Mouse (Mus musculus): ENCODE data around the gene Rhbdf2. TPM values are rescaled to one million over a fixed set of nuclear protein-coding genes. Genes with fewer than 3 reads are reported as not detected.
"Not testable (repeated sequence)": the region's sequence is repeated elsewhere in the genome, so short reads cannot be mapped to it uniquely, and the experiment has no call there.

Rhbdf2 gene
- polyA plus RNA-seq, 1 experiment from 2014 or later = 7.2 TPM

GRCm38 (mm10) chr11:116669787-116670365 lies 43.1 kb upstream of the Rhbdf2 start:
- no peak overlapping the region for H3K4me3 ChIP-seq (replicated peaks)
- no peak overlapping the region for H3K4me2 ChIP-seq
- H3K27ac ChIP-seq (replicated peaks) = no peak overlapping the region
- H3K9ac ChIP-seq = no peak overlapping the region
- peaks cover 15% of the 10 kb centered on the region; the same call in 1 of the 2 replicates for H3K27me3 ChIP-seq
- no peaks in the 10 kb centered on the region for H3K9me3 ChIP-seq (replicated peaks)
- 33% methylated on average over 13 of the region's 13 CpGs for WGBS (ENCODE audit: insufficient replicate concordance)
- H3K4me1 ChIP-seq (replicated peaks) = peaks cover 61% of the 10 kb centered on the region
- ATAC-seq (ENCODE audit: insufficient read depth) = 0 out of 2 replicates have a peak, but pooled peaks have one; percentile 15
- peaks cover 22% of the 10 kb centered on the region for H3K36me3 ChIP-seq (replicated peaks)

- Histone ChIP-seq H3K36me3 (replicated peaks) (peaks cover 16% of the 10 kb centered on the region), H3K27me3 (peaks cover 15% of the 10 kb centered on the region; the same call in 1 of the 2 replicates), H3K4me1 (replicated peaks) (peaks cover 55% of the 10 kb centered on the region), H3K27ac (replicated peaks) (no peak overlapping the region), H3K9me3 (replicated peaks) (no peaks in the 10 kb centered on the region), H3K4me3 (replicated peaks) (no peak overlapping the region), H3K9ac (no peak overlapping the region), H3K4me2 (no peak overlapping the region)
- 64% methylated on average over 5 of the region's 5 CpGs for WGBS (ENCODE audit: insufficient replicate concordance)
- no peak for ATAC-seq (ENCODE audit: insufficient read depth)
These were observed 42.5 kb upstream of the Rhbdf2 start for GRCm38 (mm10) chr11:116669316-116669715.

GRCm38 (mm10) chr11:116668839-116669238 lies 42.0 kb upstream of the Rhbdf2 start:
- Histone ChIP-seq H3K4me1 (replicated peaks) (peaks cover 50% of the 10 kb centered on the region), H3K27ac (replicated peaks) (no peak overlapping the region), H3K4me2 (no peak overlapping the region), H3K36me3 (replicated peaks) (peaks cover 11% of the 10 kb centered on the region), H3K9ac (no peak overlapping the region), H3K27me3 (peaks cover 18% of the 10 kb centered on the region; the same call in 1 of the 2 replicates), H3K9me3 (replicated peaks) (no peaks in the 10 kb centered on the region), H3K4me3 (replicated peaks) (no peak overlapping the region)
- no peak for ATAC-seq (ENCODE audit: insufficient read depth)
- 52% methylated on average over 7 of the region's 7 CpGs for WGBS (ENCODE audit: insufficient replicate concordance)

- Histone ChIP-seq H3K9me3 (replicated peaks) (no peaks in the 10 kb centered on the region), H3K4me1 (replicated peaks) (peaks cover 46% of the 10 kb centered on the region), H3K4me3 (replicated peaks) (no peak overlapping the region), H3K9ac (no peak overlapping the region), H3K27me3 (peaks cover 23% of the 10 kb centered on the region), H3K27ac (replicated peaks) (no peak overlapping the region), H3K36me3 (replicated peaks) (peaks cover 7% of the 10 kb centered on the region), H3K4me2 (no peak overlapping the region)
- ATAC-seq (ENCODE audit: insufficient read depth) = no peak
- WGBS (ENCODE audit: insufficient replicate concordance) = 45% methylated on average over 10 of the region's 10 CpGs
These were observed 41.6 kb upstream of the Rhbdf2 start for GRCm38 (mm10) chr11:116668381-116668825.

DNA sequence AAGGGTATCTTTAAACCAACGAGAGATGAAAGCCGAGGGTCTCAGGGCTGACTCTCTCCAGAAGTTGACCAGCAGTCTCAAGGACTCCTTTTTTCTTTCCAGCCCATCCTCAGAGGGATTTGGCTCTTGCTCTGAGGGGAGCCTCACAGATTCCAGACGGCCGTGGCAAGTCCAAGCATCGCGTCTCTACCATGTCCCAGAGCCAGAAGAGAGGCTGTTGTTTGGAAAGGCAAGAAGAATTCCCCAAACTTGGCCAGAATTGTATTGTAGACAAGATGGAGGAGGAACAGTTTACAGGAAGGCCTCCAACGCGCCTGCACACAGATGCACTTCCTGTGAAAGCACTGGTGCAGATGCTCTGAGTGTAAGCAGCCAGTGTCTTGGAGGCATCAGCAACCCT lies 41.1 kb upstream of the Rhbdf2 start:
- H3K36me3 ChIP-seq (replicated peaks) = peaks cover 2% of the 10 kb centered on the region
- no peak overlapping the region for H3K9ac ChIP-seq
- no peak overlapping the region for H3K4me3 ChIP-seq (replicated peaks)
- WGBS (ENCODE audit: insufficient replicate concordance) = 59% methylated on average over 8 of the region's 8 CpGs
- H3K9me3 ChIP-seq (replicated peaks) = no peaks in the 10 kb centered on the region
- H3K4me2 ChIP-seq = no peak overlapping the region
- H3K4me1 ChIP-seq (replicated peaks) = peaks cover 41% of the 10 kb centered on the region
- no peak overlapping the region for H3K27ac ChIP-seq (replicated peaks)
- peaks cover 28% of the 10 kb centered on the region for H3K27me3 ChIP-seq
- ATAC-seq (ENCODE audit: insufficient read depth) = no peak

GRCm38 (mm10) chr11:116667012-116667411 lies 40.2 kb upstream of the Rhbdf2 start:
- H3K9me3 ChIP-seq (replicated peaks); H3K9ac ChIP-seq; H3K36me3 ChIP-seq (replicated peaks); H3K4me3 ChIP-seq (replicated peaks); H3K4me2 ChIP-seq; ATAC-seq (ENCODE audit: insufficient read depth); H3K27ac ChIP-seq (replicated peaks): not testable (repeated sequence)
- H3K4me1 ChIP-seq (replicated peaks) = peaks cover 32% of the 10 kb centered on the region
- peaks cover 37% of the 10 kb centered on the region for H3K27me3 ChIP-seq
- WGBS (ENCODE audit: insufficient replicate concordance) = 48% methylated on average over 4 of the region's 5 CpGs

GRCm38 (mm10) chr11:116666566-116666965 lies 39.7 kb upstream of the Rhbdf2 start:
- Histone ChIP-seq H3K9me3 (replicated peaks) (no peaks in the 10 kb centered on the region), H3K4me2 (no peak overlapping the region), H3K36me3 (replicated peaks) (no peaks in the 10 kb centered on the region), H3K9ac (no peak overlapping the region), H3K27me3 (peaks cover 41% of the 10 kb centered on the region), H3K4me1 (replicated peaks) (peaks cover 32% of the 10 kb centered on the region), H3K27ac (replicated peaks) (no peak overlapping the region), H3K4me3 (replicated peaks) (no peak overlapping the region)
- 59% methylated on average over 9 of the region's 9 CpGs for WGBS (ENCODE audit: insufficient replicate concordance)
- no peak for ATAC-seq (ENCODE audit: insufficient read depth)

GRCm38 (mm10) chr11:116665289-116665688 lies 38.5 kb upstream of the Rhbdf2 start:
- Histone ChIP-seq H3K4me3 (replicated peaks) (no peak overlapping the region), H3K9ac (no peak overlapping the region), H3K36me3 (replicated peaks) (no peaks in the 10 kb centered on the region), H3K4me1 (replicated peaks) (peaks cover 27% of the 10 kb centered on the region), H3K27ac (replicated peaks) (no peak overlapping the region), H3K9me3 (replicated peaks) (no peaks in the 10 kb centered on the region), H3K4me2 (no peak overlapping the region), H3K27me3 (peaks cover 47% of the 10 kb centered on the region)
- WGBS (ENCODE audit: insufficient replicate concordance) = 67% methylated on average over 10 of the region's 10 CpGs
- ATAC-seq (ENCODE audit: insufficient read depth) = no peak

DNA sequence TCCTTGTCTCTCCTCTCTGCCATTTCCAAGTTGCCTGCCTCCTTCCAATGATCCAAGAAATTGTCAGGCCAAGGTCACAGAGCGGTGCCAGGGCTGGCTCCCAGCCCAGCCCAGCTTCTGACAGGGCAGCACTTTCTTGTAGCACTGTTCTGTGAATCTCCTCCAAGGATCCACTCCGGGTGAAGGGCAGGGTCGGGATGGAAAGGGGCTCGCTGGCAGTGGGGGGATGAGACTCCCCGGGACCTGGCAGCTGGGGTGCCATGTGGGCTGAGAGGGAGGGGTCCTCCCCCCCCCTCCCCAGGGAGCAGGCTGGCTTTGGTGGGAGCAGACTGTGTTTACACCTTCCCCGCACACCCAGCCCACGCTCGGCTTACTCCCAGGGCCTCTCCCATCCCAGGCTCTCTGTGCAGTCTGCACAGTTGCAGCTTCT lies 35.1 kb upstream of the Rhbdf2 start:
- Histone ChIP-seq H3K27me3 (peaks cover 33% of the 10 kb centered on the region), H3K4me1 (replicated peaks) (peaks cover 26% of the 10 kb centered on the region), H3K4me2 (no peak overlapping the region), H3K36me3 (replicated peaks) (no peaks in the 10 kb centered on the region), H3K9ac (no peak overlapping the region), H3K9me3 (replicated peaks) (no peaks in the 10 kb centered on the region), H3K4me3 (replicated peaks) (no peak overlapping the region), H3K27ac (replicated peaks) (no peak overlapping the region)
- no peak for ATAC-seq (ENCODE audit: insufficient read depth)
- WGBS (ENCODE audit: insufficient replicate concordance) = 62% methylated on average over 8 of the region's 8 CpGs

GRCm38 (mm10) chr11:116661291-116661947 lies 34.6 kb upstream of the Rhbdf2 start:
- H3K4me1 ChIP-seq (replicated peaks) = peaks cover 27% of the 10 kb centered on the region
- 24% methylated on average over 13 of the region's 13 CpGs for WGBS (ENCODE audit: insufficient replicate concordance)
- H3K9me3 ChIP-seq (replicated peaks) = no peaks in the 10 kb centered on the region
- no peak overlapping the region for H3K9ac ChIP-seq
- peaks cover 37% of the 10 kb centered on the region for H3K27me3 ChIP-seq
- no peak for ATAC-seq (ENCODE audit: insufficient read depth)
- no peak overlapping the region for H3K27ac ChIP-seq (replicated peaks)
- H3K4me2 ChIP-seq = no peak overlapping the region
- no peaks in the 10 kb centered on the region for H3K36me3 ChIP-seq (replicated peaks)
- H3K4me3 ChIP-seq (replicated peaks) = no peak overlapping the region

GRCm38 (mm10) chr11:116660181-116660580 lies 33.4 kb upstream of the Rhbdf2 start:
- no peaks in the 10 kb centered on the region for H3K36me3 ChIP-seq (replicated peaks)
- ATAC-seq (ENCODE audit: insufficient read depth) = no peak

More at GRCm38 (mm10) chr11:116660181-116660580, 33.4 kb upstream of the Rhbdf2 start:
- no peak overlapping the region for H3K9ac ChIP-seq
- H3K9me3 ChIP-seq (replicated peaks) = no peaks in the 10 kb centered on the region
- no peak overlapping the region for H3K27ac ChIP-seq (replicated peaks)
- no peak overlapping the region for H3K4me2 ChIP-seq
- H3K4me3 ChIP-seq (replicated peaks) = no peak overlapping the region
- WGBS (ENCODE audit: insufficient replicate concordance) = 76% methylated on average over 9 of the region's 9 CpGs
- peaks cover 45% of the 10 kb centered on the region for H3K27me3 ChIP-seq
- peaks cover 27% of the 10 kb centered on the region for H3K4me1 ChIP-seq (replicated peaks)
